Mouse (Mus musculus) MEL (cell line): ENCODE data around the gene Stk10. TPM values are rescaled to one million over a fixed set of nuclear protein-coding genes. Genes with fewer than 3 reads are reported as not detected.

ENCODE experiments used
- DNase-seq: peaks from one replicate; pipeline ENCODE4 v3.0.0; 2011; ENCODE audit warnings: low read depth, low spot score
- H3K27ac ChIP-seq: 2 replicates; pipeline ENCODE4 v1.5.1; 2012; ENCODE audit warnings: low read depth, mild to moderate bottlenecking, control low read depth, low read length, moderate library complexity; ENCODE audit not compliant: control insufficient read depth
- H3K27me3 ChIP-seq, 2 experiments: fragments of 150-350 bp in 1 of 2; sonication (generic) in 1 of 2; 2 replicates each; pipeline ENCODE4 v1.6.1; 2012; ENCODE audit warnings: low read length in 2 of 2, mild to moderate bottlenecking in 2 of 2, improper control_type of control experiment in 1 of 2, moderate library complexity in 1 of 2; ENCODE audit not compliant: insufficient read depth in 2 of 2, control insufficient read depth in 1 of 2
- H3K36me3 ChIP-seq, 2 experiments: 2 replicates each; pipeline ENCODE4 v1.6.1; 2012 to 2014; ENCODE audit warnings: low read length in 2 of 2, improper control_type of control experiment in 1 of 2, inconsistent platforms in 1 of 2, mild to moderate bottlenecking in 1 of 2; ENCODE audit not compliant: insufficient read depth in 2 of 2, control insufficient read depth in 1 of 2
- H3K4me1 ChIP-seq, 2 experiments: fragments of 150-350 bp in 1 of 2; sonication (generic) in 1 of 2; 2 replicates each; pipeline ENCODE4 v1.6.1; 2012; ENCODE audit warnings: low read length in 2 of 2, improper control_type of control experiment in 1 of 2, mild to moderate bottlenecking in 1 of 2; ENCODE audit not compliant: insufficient read depth in 2 of 2, control insufficient read depth in 1 of 2
- H3K4me3 ChIP-seq, 2 experiments: fragments of 150-350 bp in 1 of 2; sonication (generic) in 1 of 2; 2 replicates each; pipeline ENCODE4 v1.5.1; 2012; ENCODE audit warnings: low read depth in 2 of 2, low read length in 2 of 2, mild to moderate bottlenecking in 2 of 2, moderate library complexity in 2 of 2, control low read depth in 1 of 2, improper control_type of control experiment in 1 of 2; ENCODE audit not compliant: control insufficient read depth in 1 of 2, insufficient read depth in 1 of 2
- H3K79me2 ChIP-seq: 2 replicates; pipeline ENCODE4 v1.6.1; 2012; ENCODE audit warnings: mild to moderate bottlenecking, low read length, moderate library complexity; ENCODE audit not compliant: control insufficient read depth, poor library complexity, insufficient read depth
- H3K9ac ChIP-seq: 2 replicates; pipeline ENCODE4 v1.6.1; 2012; ENCODE audit warnings: low read depth, mild to moderate bottlenecking, control low read depth, low read length, moderate library complexity; ENCODE audit not compliant: control insufficient read depth, poor library complexity, severe bottlenecking
- H3K9me3 ChIP-seq: fragments of 150-350 bp; sonication (generic); replicated peaks from 2 replicates; pipeline ENCODE4 v1.6.1; 2012; ENCODE audit warnings: mild to moderate bottlenecking, low read length, improper control_type of control experiment, moderate library complexity; ENCODE audit not compliant: insufficient read depth
- BHLHE40 ChIP-seq: IDR thresholded peaks from 2 replicates; pipeline ENCODE4 v1.6.1; 2012; ENCODE audit warnings: low read depth, mild to moderate bottlenecking, inconsistent platforms, low read length, improper control_type of control experiment, borderline replicate concordance
- CHD2 ChIP-seq: IDR thresholded peaks from 2 replicates; pipeline ENCODE4 v1.6.1; 2011; ENCODE audit warnings: low read length, improper control_type of control experiment
- CTCF ChIP-seq, 3 experiments: IDR thresholded peaks in 2 of 3; conservative IDR thresholded peaks in 1 of 3; 2 replicates each; pipeline ENCODE4 v1.5.1; 2011 to 2012; ENCODE audit warnings: low read length in 3 of 3, low read depth in 2 of 3, mild to moderate bottlenecking in 2 of 3, improper control_type of control experiment in 1 of 3, inconsistent platforms in 1 of 3, mixed read lengths in 1 of 3, moderate library complexity in 1 of 3; ENCODE audit not compliant: control insufficient read depth in 1 of 3, insufficient read depth in 1 of 3, poor library complexity in 1 of 3, severe bottlenecking in 1 of 3
- E2F4 ChIP-seq: IDR thresholded peaks from 2 replicates; pipeline ENCODE4 v1.6.1; 2011; ENCODE audit warnings: low read depth, low read length, improper control_type of control experiment, borderline replicate concordance
- ELF1 ChIP-seq: IDR thresholded peaks from 2 replicates; pipeline ENCODE4 v1.6.1; 2014; ENCODE audit warnings: low read depth, mild to moderate bottlenecking, inconsistent platforms, low read length, improper control_type of control experiment, moderate library complexity
- EP300 ChIP-seq, 2 experiments: IDR thresholded peaks; 2 replicates each; pipeline ENCODE4 v1.6.1; 2011; ENCODE audit warnings: improper control_type of control experiment in 2 of 2, low read length in 2 of 2, low read depth in 1 of 2, mild to moderate bottlenecking in 1 of 2
- GATA1 ChIP-seq: IDR thresholded peaks from 2 replicates; pipeline ENCODE4 v1.6.1; 2011; ENCODE audit warnings: low read depth, low read length, improper control_type of control experiment
- HCFC1 ChIP-seq: IDR thresholded peaks from 2 replicates; pipeline ENCODE4 v1.6.1; 2012; ENCODE audit warnings: low read depth, mild to moderate bottlenecking, inconsistent platforms, low read length, improper control_type of control experiment, moderate library complexity
- JUND ChIP-seq: IDR thresholded peaks from 2 replicates; pipeline ENCODE4 v1.6.1; 2011; ENCODE audit warnings: low read depth, mild to moderate bottlenecking, improper control_type of control experiment, low read length
- KAT2A ChIP-seq: conservative IDR thresholded peaks from 2 replicates; pipeline ENCODE4 v1.6.1; 2012; ENCODE audit warnings: low read depth, low read length, improper control_type of control experiment, inconsistent platforms
- MAFK ChIP-seq: IDR thresholded peaks from 2 replicates; pipeline ENCODE4 v1.6.1; 2011; ENCODE audit warnings: low read depth, mild to moderate bottlenecking, low read length, improper control_type of control experiment, borderline replicate concordance
- MAX ChIP-seq: IDR thresholded peaks from 2 replicates; pipeline ENCODE4 v1.6.1; 2011; ENCODE audit warnings: low read length, improper control_type of control experiment
- MEF2A ChIP-seq: IDR thresholded peaks from 2 replicates; pipeline ENCODE4 v1.6.1; 2014; ENCODE audit warnings: low read depth, mild to moderate bottlenecking, inconsistent platforms, low read length, improper control_type of control experiment; ENCODE audit not compliant: poor library complexity, insufficient replicate concordance, severe bottlenecking; ENCODE audit errors: extremely low read depth
- MYB ChIP-seq: IDR thresholded peaks from 2 replicates; pipeline ENCODE4 v1.6.1; 2011; ENCODE audit warnings: mild to moderate bottlenecking, low read depth, low read length, improper control_type of control experiment
- NELFE ChIP-seq: IDR thresholded peaks from 2 replicates; pipeline ENCODE4 v1.6.1; 2011; ENCODE audit warnings: low read depth, low read length, improper control_type of control experiment
- NRF1 ChIP-seq: IDR thresholded peaks from 2 replicates; pipeline ENCODE4 v1.6.1; 2014; ENCODE audit warnings: low read depth, mild to moderate bottlenecking, inconsistent platforms, low read length, improper control_type of control experiment, moderate library complexity; ENCODE audit not compliant: poor library complexity, insufficient read depth, severe bottlenecking
- POLR2A ChIP-seq, 2 experiments: IDR thresholded peaks; 2 replicates each; pipeline ENCODE4 v1.6.1; 2011 to 2012; ENCODE audit warnings: low read length in 2 of 2, mild to moderate bottlenecking in 2 of 2, control low read depth in 1 of 2, improper control_type of control experiment in 1 of 2, low read depth in 1 of 2, moderate library complexity in 1 of 2; ENCODE audit not compliant: control insufficient read depth in 1 of 2, insufficient read depth in 1 of 2, poor library complexity in 1 of 2
- RCOR1 ChIP-seq: IDR thresholded peaks from 2 replicates; pipeline ENCODE4 v1.6.1; 2012; ENCODE audit warnings: low read depth, mild to moderate bottlenecking, inconsistent platforms, low read length, improper control_type of control experiment
- SIN3A ChIP-seq: IDR thresholded peaks from 2 replicates; pipeline ENCODE4 v1.6.1; 2012; ENCODE audit warnings: low read length, improper control_type of control experiment, inconsistent platforms
- SMC3 ChIP-seq: IDR thresholded peaks from 2 replicates; pipeline ENCODE4 v1.6.1; 2011; ENCODE audit warnings: low read depth, low read length, improper control_type of control experiment
- TAL1 ChIP-seq: IDR thresholded peaks from 2 replicates; pipeline ENCODE4 v1.6.1; 2012; ENCODE audit warnings: mild to moderate bottlenecking, inconsistent platforms, low read length, moderate library complexity, mixed read lengths
- TCF12 ChIP-seq: IDR thresholded peaks from 2 replicates; pipeline ENCODE4 v1.6.1; 2014; ENCODE audit warnings: low read depth, mild to moderate bottlenecking, inconsistent platforms, low read length, improper control_type of control experiment, moderate library complexity
- UBTF ChIP-seq: IDR thresholded peaks from 2 replicates; pipeline ENCODE4 v1.6.1; 2012; ENCODE audit warnings: low read depth, mild to moderate bottlenecking, inconsistent platforms, low read length, improper control_type of control experiment, moderate library complexity, borderline replicate concordance; ENCODE audit not compliant: insufficient read depth
- USF1 ChIP-seq: IDR thresholded peaks from 2 replicates; pipeline ENCODE4 v1.6.1; 2014; ENCODE audit warnings: low read depth, mild to moderate bottlenecking, inconsistent platforms, low read length, improper control_type of control experiment, moderate library complexity
- ZC3H11A ChIP-seq: IDR thresholded peaks from 2 replicates; pipeline ENCODE4 v1.6.1; 2012; ENCODE audit warnings: low read depth, mild to moderate bottlenecking, inconsistent platforms, low read length, improper control_type of control experiment
- ZKSCAN1 ChIP-seq: IDR thresholded peaks from 2 replicates; pipeline ENCODE4 v1.6.1; 2012; ENCODE audit warnings: low read depth, mild to moderate bottlenecking, inconsistent platforms, low read length, improper control_type of control experiment, moderate library complexity
- ZMIZ1 ChIP-seq: IDR thresholded peaks from 2 replicates; pipeline ENCODE4 v1.6.1; 2012; ENCODE audit warnings: low read depth, mild to moderate bottlenecking, inconsistent platforms, low read length, improper control_type of control experiment, moderate library complexity
- polyA plus RNA-seq, 2 experiments: library from polyadenylated mRNA; stranded (reverse) in 1 of 2; unstranded in 1 of 2; fragments of >175 nt in 1 of 2; fragments of >200 nt in 1 of 2; gene quantifications; 2 replicates each; pipeline versions ENCODE4 v1.2.1 to v1.2.4; 2012; ENCODE audit warnings: low replicate concordance in 2 of 2, low read depth in 1 of 2; ENCODE audit not compliant: insufficient read length in 2 of 2, insufficient read depth in 1 of 2, missing spikeins in 1 of 2
- total RNA-seq: library from RNA; depleted of rRNA; stranded (reverse); fragments of 300-350 nt; gene quantifications from 2 replicates; pipeline ENCODE4 v1.2.3, GENCODE M21; 2012

The Stk10 gene
- total and polyA plus RNA-seq, 3 experiments: 10.8 to 14.4 TPM; not detected in 1

DNA sequence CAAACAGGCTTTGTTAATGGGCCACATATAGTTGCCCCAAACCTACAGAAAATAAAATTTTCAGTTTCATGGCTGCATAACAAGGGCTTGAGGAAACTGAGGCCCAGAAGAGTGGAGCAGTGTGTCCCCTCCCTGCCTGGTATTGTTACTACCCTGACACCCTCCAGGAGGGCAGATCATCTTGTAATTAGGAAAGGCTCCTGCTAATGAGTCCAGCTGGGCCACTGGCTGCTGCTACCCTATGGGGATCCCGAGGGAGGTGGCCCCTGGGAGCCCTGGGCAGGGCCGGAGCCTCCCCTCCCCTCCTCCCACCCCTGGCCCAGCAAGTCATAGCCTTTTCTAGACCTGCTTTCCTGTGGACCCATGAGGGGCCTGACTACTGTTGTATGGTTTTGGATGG lies 47.9 kb downstream of the Stk10 start:
- DNase-seq: no peak
- no peak for TF ChIP-seq USF1
- no peak for TF ChIP-seq BHLHE40
- no peak for TF ChIP-seq MYB
- no peak for TF ChIP-seq CHD2
- TF ChIP-seq JUND: no peak
- no peak for TF ChIP-seq NRF1
- TF ChIP-seq SIN3A: no peak
- no peak for TF ChIP-seq ZKSCAN1
- TF ChIP-seq ZMIZ1: no peak
- no peak for TF ChIP-seq ZC3H11A
- TF ChIP-seq CTCF (IDR thresholded peaks at IDR 0.05 in 2 of 3, conservative IDR thresholded peaks at IDR 0.05 in 1 of 3; ENCODE audit: control insufficient read depth in 1 of 3, insufficient read depth in 1 of 3, low read depth in 2 of 3, low read length in 3 of 3, poor library complexity in 1 of 3, severe bottlenecking in 1 of 3): no peak
- no peak for TF ChIP-seq POLR2A (IDR thresholded peaks at IDR 0.05; ENCODE audit: control insufficient read depth in 1 of 2, insufficient read depth in 1 of 2, low read depth in 1 of 2, low read length in 2 of 2, poor library complexity in 1 of 2)
- TF ChIP-seq SMC3: no peak
- TF ChIP-seq NELFE: no peak
- no peak for TF ChIP-seq UBTF
- TF ChIP-seq RCOR1: no peak
- no peak for TF ChIP-seq ELF1
- TF ChIP-seq MEF2A: no peak
- no peak for TF ChIP-seq MAFK
- TF ChIP-seq, all 39 proteins: peak for 0
- peak overlapping the region; percentile 2; the same call in 1 of the 2 replicates for H3K27ac ChIP-seq
- H3K79me2 ChIP-seq: no peaks in the 10 kb centered on the region
- H3K4me3 ChIP-seq: peak overlapping the region; percentile 15 to 32
- H3K27me3 ChIP-seq: no peaks in the 10 kb centered on the region
- no peaks in the 10 kb centered on the region for H3K9me3 ChIP-seq
- peak overlapping the region; percentile 32 for H3K9ac ChIP-seq
- peaks cover 0 to 5% of the 10 kb centered on the region in 2 experiments; a peak in 1 of 4 replicates for H3K4me1 ChIP-seq
- H3K36me3 ChIP-seq: peaks cover 0 to 2% of the 10 kb centered on the region in 2 experiments; a peak in 1 of 4 replicates

DNA sequence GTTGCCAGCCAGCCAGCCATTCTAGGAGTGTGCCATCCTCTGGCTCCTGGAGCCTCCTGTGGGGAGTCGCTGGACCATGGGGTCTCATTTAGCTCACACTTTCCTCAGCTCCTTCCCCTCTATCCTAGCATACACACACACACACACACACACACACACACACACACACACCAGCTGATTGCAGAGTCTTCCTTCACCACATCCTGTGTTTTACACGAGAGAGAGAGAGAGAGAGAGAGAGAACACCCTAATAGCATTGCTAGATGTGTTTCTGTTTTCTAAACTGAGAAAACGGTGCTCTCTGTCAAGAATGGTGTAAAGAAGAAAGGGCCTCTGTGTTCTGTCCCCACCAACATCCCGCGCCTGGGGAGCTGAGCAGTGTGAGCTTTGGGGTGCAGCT lies 49.7 kb downstream of the Stk10 start:
- TF ChIP-seq EP300 (IDR thresholded peaks at IDR 0.05; ENCODE audit: low read depth in 1 of 2, low read length in 2 of 2) (no peak), HCFC1 (no peak), ZC3H11A (no peak), KAT2A (no peak), USF1 (no peak), MAFK (no peak), GATA1 (no peak), TCF12 (no peak), ZKSCAN1 (no peak), E2F4 (no peak), TAL1 (no peak), MAX (no peak)
- TF ChIP-seq, all 39 proteins: peak for 0

More for the DNA sequence above, 49.7 kb downstream of the Stk10 start:
- Histone ChIP-seq H3K27ac (no peak overlapping the region), H3K27me3 (no peaks in the 10 kb centered on the region), H3K9ac (no peak overlapping the region), H3K9me3 (no peaks in the 10 kb centered on the region), H3K4me3 (no peak overlapping the region), H3K36me3 (peaks cover 0 to 2% of the 10 kb centered on the region in 2 experiments; a peak in 1 of 4 replicates), H3K4me1 (peaks cover 0 to 5% of the 10 kb centered on the region in 2 experiments; a peak in 1 of 4 replicates), H3K79me2 (no peaks in the 10 kb centered on the region)
- no peak for DNase-seq
